Mouse (Mus musculus): ENCODE measurements around the gene Prf1.

The Prf1 gene

GRCm38 (mm10) chr10:61297477-61297876, at the start of gene Prf1:
Prf1 (plus strand) TSS chr10:61297833.
- in situ Hi-C loops (cut with MboI; ENCODE audit: low sequenced_read_pairs) = no loop called here

GRCm38 (mm10) chr10:61248596-61249114, 49.0 kb upstream of the Prf1 start:
- in situ Hi-C loops (cut with MboI; ENCODE audit: low sequenced_read_pairs) = no loop called here

GRCm38 (mm10) chr10:61249951-61250350, 47.7 kb upstream of the Prf1 start:
- in situ Hi-C loops (cut with MboI; ENCODE audit: low sequenced_read_pairs) = no loop called here

- in situ Hi-C loops (cut with MboI; ENCODE audit: low sequenced_read_pairs) = no loop called here
Measured at GRCm38 (mm10) chr10:61254761-61255160, 42.9 kb upstream of the Prf1 start.

GRCm38 (mm10) chr10:61255190-61255589, 42.4 kb upstream of the Prf1 start:
- in situ Hi-C loops (cut with MboI; ENCODE audit: low sequenced_read_pairs) = no loop called here

- in situ Hi-C loops (cut with MboI; ENCODE audit: low sequenced_read_pairs) = no loop called here
Measured at GRCm38 (mm10) chr10:61256665-61257064, 41.0 kb upstream of the Prf1 start.

- in situ Hi-C loops (cut with MboI; ENCODE audit: low sequenced_read_pairs) = no loop called here
Measured at GRCm38 (mm10) chr10:61258131-61258530, 39.5 kb upstream of the Prf1 start.

- in situ Hi-C loops (cut with MboI; ENCODE audit: low sequenced_read_pairs) = no loop called here
Measured at GRCm38 (mm10) chr10:61261229-61262156, 36.1 kb upstream of the Prf1 start.

GRCm38 (mm10) chr10:61263606-61264005, 34.0 kb upstream of the Prf1 start:
- in situ Hi-C loops (cut with MboI; ENCODE audit: low sequenced_read_pairs) = no loop called here

GRCm38 (mm10) chr10:61267378-61267777, 30.3 kb upstream of the Prf1 start:
- in situ Hi-C loops (cut with MboI; ENCODE audit: low sequenced_read_pairs) = no loop called here

- in situ Hi-C loops (cut with MboI; ENCODE audit: low sequenced_read_pairs) = no loop called here
Measured at GRCm38 (mm10) chr10:61272089-61272626, 25.5 kb upstream of the Prf1 start.

- in situ Hi-C loops (cut with MboI; ENCODE audit: low sequenced_read_pairs) = no loop called here
Measured at GRCm38 (mm10) chr10:61272631-61273030, 25.0 kb upstream of the Prf1 start.

- in situ Hi-C loops (cut with MboI; ENCODE audit: low sequenced_read_pairs) = no loop called here
Measured at GRCm38 (mm10) chr10:61273081-61273843, 24.4 kb upstream of the Prf1 start, which contains the start of gene Adamts14. Adamts14 (minus strand) TSS chr10:61273438.

GRCm38 (mm10) chr10:61273844-61274215, 23.8 kb upstream of the Prf1 start:
- in situ Hi-C loops (cut with MboI; ENCODE audit: low sequenced_read_pairs) = no loop called here

GRCm38 (mm10) chr10:61274532-61274931, 23.1 kb upstream of the Prf1 start:
- in situ Hi-C loops (cut with MboI; ENCODE audit: low sequenced_read_pairs) = no loop called here

GRCm38 (mm10) chr10:61275669-61276110, 21.9 kb upstream of the Prf1 start:
- in situ Hi-C loops (cut with MboI; ENCODE audit: low sequenced_read_pairs) = no loop called here

- in situ Hi-C loops (cut with MboI; ENCODE audit: low sequenced_read_pairs) = no loop called here
Measured at GRCm38 (mm10) chr10:61277051-61277450, 20.6 kb upstream of the Prf1 start.

GRCm38 (mm10) chr10:61277918-61278674, 19.5 kb upstream of the Prf1 start:
- in situ Hi-C loops (cut with MboI; ENCODE audit: low sequenced_read_pairs) = no loop called here

GRCm38 (mm10) chr10:61281115-61281514, 16.5 kb upstream of the Prf1 start:
- in situ Hi-C loops (cut with MboI; ENCODE audit: low sequenced_read_pairs) = no loop called here

GRCm38 (mm10) chr10:61284309-61284708, 13.3 kb upstream of the Prf1 start:
- in situ Hi-C loops (cut with MboI; ENCODE audit: low sequenced_read_pairs) = no loop called here
